Mouse (Mus musculus) lung, postnatal 0 days (tissue): ENCODE measurements at regions not wholly inside any gene's neighbourhood (a gene's known extent, or its start where the extent isn't known, plus 50 kb on each side); places are given as distances from the start of the nearest gene placed in this dataset.

Experiments used
- CTCF ChIP-seq: IDR thresholded peaks from 2 replicates; pipeline ENCODE4 v1.5.1; 2016; ENCODE audit warnings: antibody characterized with exemption, mild to moderate bottlenecking
- EP300 ChIP-seq: IDR thresholded peaks from 2 replicates; pipeline ENCODE4 v1.6.1; 2016; ENCODE audit warnings: antibody characterized with exemption, mild to moderate bottlenecking, control low read depth

DNA sequence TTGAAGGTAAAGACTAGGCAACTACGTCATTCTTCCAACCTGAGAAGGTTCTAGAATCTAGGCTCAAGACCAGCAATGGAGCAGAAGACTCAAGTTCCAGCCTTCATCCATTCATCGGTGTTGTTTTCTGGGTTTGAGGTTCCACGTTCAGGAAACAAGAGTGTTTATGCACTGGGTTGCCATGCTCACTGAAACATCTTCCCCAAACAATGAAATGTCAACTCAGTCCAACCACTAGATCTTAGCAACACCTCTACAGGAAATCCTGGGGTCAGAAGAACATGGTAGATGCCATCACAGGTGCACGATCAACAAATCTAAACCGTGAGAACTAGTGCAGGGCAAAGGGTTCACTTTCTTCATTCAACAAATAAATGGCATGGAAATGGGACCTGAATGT lies 304.8 kb upstream of the Klf3 start:
- no peak for TF ChIP-seq CTCF
- no peak for TF ChIP-seq EP300
